Mouse (Mus musculus) WW6 (cell line): ENCODE results near the gene Smg6.

Experiments
- DNase-seq: peaks from one replicate; pipeline ENCODE4 v3.0.0-alpha.2; 2013; ENCODE audit warnings: low read depth, low spot score

Gene Smg6

GRCm38 (mm10) chr11:75047736-75048407 is 122.2 kb downstream of the Smg6 start:
- DNase-seq, result no peak

- DNase-seq, result no peak
Observed at GRCm38 (mm10) chr11:75049146-75049545, 123.5 kb downstream of the Smg6 start.

- no peak for DNase-seq
Observed at GRCm38 (mm10) chr11:75049807-75050206, 124.2 kb downstream of the Smg6 start.

- DNase-seq, result no peak
Observed at GRCm38 (mm10) chr11:75051239-75051638, 125.6 kb downstream of the Smg6 start.

- no peak for DNase-seq
Observed at GRCm38 (mm10) chr11:75051712-75052550, 126.3 kb downstream of the Smg6 start.

- DNase-seq, result no peak
Observed at GRCm38 (mm10) chr11:75053020-75053419, 127.4 kb downstream of the Smg6 start.

GRCm38 (mm10) chr11:75053722-75054121 is 128.1 kb downstream of the Smg6 start:
- no peak for DNase-seq

- no peak for DNase-seq
Observed at GRCm38 (mm10) chr11:75054184-75054877, 128.7 kb downstream of the Smg6 start.

GRCm38 (mm10) chr11:75054878-75055214 is 129.2 kb downstream of the Smg6 start:
- DNase-seq, result no peak

- DNase-seq, result no peak
Observed at GRCm38 (mm10) chr11:75062650-75063049, 137.0 kb downstream of the Smg6 start.

GRCm38 (mm10) chr11:75064266-75064665 is 138.6 kb downstream of the Smg6 start:
- no peak for DNase-seq

- peak; percentile 11 for DNase-seq
Observed at GRCm38 (mm10) chr11:75071352-75071751, 145.7 kb downstream of the Smg6 start.

GRCm38 (mm10) chr11:75072932-75073625 is 147.5 kb downstream of the Smg6 start:
- DNase-seq, result no peak

GRCm38 (mm10) chr11:75073696-75074095 is 148.1 kb downstream of the Smg6 start:
- no peak for DNase-seq

GRCm38 (mm10) chr11:75074543-75074942 is 148.9 kb downstream of the Smg6 start:
- DNase-seq, result no peak

- no peak for DNase-seq
Observed at GRCm38 (mm10) chr11:75078616-75079015, 153.0 kb downstream of the Smg6 start.

GRCm38 (mm10) chr11:75083031-75083430 is 157.4 kb downstream of the Smg6 start:
- DNase-seq, result no peak

- DNase-seq, result no peak
Observed at GRCm38 (mm10) chr11:75092159-75092558, 166.5 kb downstream of the Smg6 start.

- DNase-seq, result no peak
Observed at GRCm38 (mm10) chr11:75092656-75093055, 167.0 kb downstream of the Smg6 start.

GRCm38 (mm10) chr11:75094759-75095158 is 169.1 kb downstream of the Smg6 start:
- no peak for DNase-seq

GRCm38 (mm10) chr11:75102763-75103339 is 177.2 kb downstream of the Smg6 start:
- DNase-seq, result no peak

- no peak for DNase-seq
Observed at GRCm38 (mm10) chr11:75106614-75107013, 181.0 kb downstream of the Smg6 start.
